Mouse (Mus musculus): ENCODE results near the gene Slc44a2. TPM values are rescaled to one million over a fixed set of nuclear protein-coding genes. Genes with fewer than 3 reads are reported as not detected.

Gene Slc44a2
- polyA plus RNA-seq (2017; shearing (Covaris generic)): 261 TPM

DNA sequence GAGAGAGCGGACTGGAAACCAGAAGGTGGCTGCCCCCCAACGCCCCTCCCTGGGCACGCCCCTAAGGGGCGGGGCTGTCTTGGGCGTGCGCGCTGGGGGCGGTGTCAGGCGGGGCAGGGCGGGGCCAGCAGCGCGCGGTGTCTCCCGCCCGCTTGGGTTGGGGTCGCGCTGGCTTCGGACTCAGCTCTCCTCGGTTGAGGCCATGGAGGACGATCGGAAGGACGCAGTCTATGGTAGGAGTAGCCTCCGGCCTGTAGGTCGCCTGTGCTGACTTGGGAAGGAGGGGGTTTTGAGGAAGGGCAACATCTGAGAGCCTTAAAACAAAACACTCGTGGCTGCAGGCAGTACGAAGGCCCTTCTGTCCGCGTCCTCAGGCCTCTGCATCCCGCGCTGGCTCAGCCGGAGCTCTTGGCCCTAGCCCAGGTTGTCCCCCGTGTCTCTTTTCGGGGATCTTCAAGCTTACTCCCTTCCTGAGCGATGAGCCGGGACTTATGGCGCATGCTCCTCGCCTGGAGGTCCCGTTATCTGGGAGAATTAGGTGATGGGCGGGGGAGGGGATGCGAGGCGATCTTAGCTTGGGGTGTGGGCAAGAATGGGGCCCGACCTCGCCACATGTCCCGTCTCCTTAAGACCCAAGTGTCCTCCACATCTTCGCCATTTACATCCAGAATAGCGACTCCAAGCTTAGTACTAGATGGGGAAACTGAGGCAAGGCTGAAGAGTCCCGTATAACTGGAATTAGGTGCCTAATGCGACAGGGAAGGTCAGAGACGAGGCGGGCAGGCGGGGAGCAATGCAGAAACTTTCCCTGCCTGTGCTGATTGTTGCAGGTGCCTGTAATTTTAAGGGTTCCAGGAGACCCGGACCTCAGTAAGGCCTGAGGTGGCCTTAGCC is at the start of gene Slc44a2:
Slc44a2 (plus strand) TSS at position 80 of the 894 bp plus-strand sequence.

DNA sequence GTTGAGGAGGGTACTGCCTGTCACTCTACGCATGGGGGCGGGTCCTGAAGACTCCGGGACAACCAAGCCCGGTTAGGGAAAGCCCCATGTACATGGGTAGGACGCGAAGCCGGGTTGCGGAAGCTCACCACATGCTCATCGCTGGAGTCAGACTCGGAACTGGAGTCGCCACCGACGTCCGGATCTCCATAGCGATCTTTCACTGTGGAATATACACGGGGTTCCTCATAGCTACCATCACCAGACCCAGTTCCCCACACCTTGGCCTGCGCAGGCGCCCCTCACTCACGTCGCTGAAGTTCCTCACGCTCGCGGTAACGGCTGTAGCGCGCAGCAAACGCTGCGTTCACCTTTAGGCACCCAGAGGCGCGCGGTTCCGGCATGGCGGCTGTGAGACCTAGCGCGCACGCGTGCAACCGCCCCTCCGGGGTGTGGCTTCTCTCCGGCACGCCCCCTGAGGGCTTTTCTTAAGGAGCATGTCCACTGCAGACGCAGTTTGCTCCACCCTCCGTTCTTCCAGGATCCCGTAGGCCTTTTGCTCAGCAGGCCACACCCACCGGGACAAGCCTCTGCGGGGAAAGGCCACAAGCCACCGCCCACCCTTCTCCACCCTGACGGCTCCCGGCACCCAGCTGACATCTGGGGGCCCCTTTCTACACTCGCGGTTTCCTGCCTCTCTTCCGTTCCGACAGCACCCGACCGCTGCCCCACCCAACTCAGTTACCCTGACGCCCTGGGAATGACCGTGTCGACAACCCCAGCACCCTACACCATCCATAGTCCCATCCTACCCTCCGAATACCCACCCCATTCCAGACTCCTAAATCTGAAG is 32.7 kb upstream of the Slc44a2 start, which contains the start of gene Kri1:
Kri1 (minus strand) TSS at position 399 of the 832 bp plus-strand sequence.

DNA sequence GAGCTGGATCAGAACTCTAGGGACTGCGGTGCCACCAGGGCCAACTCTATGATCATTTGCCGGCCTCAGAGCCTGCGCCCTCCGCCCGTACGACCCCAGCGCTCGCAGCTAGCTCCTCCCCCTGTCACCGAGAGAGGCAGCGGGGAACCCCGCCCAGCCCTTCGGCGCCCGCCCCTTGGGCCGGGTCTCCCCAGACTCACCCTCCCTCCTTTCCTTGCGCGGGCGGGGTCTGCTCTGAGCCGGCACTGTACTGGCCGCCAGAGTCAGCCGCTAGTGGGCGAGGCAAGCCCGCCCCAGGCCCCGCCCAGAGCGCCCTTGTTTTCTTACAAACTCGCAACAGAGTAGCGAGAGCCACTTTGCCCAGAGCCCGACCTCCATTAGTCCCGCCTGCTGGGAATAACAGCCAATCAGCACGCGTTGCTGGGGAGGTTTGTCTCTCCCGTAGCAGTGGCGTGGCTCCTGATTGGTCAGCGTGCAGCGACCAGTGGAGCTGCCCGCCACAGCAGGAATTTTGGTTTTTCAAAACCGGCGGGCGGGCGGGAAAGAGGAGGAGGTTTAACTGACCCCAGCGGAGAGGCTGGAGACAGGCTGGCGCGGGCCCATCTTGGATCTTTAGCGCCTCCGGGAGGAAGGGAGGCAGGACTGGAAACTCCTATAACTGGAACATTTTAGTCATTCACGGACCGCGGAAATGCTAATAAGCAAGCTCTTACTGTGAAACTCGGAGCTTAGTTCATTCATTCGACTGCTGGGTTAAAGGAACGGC is 29.3 kb upstream of the Slc44a2 start, which contains the start of gene Cdkn2d:
Cdkn2d (minus strand) TSS at position 386 of the 766 bp plus-strand sequence.

DNA sequence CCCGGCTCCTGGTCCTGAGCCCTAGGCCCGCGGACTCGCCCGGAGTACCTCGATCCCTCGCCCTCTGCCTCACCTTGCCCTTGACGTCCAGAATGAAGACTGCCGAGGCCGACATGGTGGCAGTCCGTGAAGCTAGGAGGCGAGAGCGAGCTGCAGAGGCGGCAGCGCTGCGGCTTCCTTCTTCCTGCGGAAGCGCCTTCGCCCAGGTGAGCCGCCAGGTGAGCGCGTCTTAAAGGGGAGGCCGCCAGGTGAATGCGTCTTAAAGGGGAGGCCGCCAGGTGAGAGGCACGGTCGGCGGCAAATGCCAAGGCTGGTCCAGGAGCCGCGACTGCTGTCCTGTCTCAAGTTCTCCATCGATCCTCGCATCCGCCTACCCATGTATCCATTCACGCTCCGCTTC is 8.4 kb upstream of the Slc44a2 start, which contains the start of gene Ap1m2:
Ap1m2 (minus strand) TSS at position 204 of the 400 bp plus-strand sequence.

DNA sequence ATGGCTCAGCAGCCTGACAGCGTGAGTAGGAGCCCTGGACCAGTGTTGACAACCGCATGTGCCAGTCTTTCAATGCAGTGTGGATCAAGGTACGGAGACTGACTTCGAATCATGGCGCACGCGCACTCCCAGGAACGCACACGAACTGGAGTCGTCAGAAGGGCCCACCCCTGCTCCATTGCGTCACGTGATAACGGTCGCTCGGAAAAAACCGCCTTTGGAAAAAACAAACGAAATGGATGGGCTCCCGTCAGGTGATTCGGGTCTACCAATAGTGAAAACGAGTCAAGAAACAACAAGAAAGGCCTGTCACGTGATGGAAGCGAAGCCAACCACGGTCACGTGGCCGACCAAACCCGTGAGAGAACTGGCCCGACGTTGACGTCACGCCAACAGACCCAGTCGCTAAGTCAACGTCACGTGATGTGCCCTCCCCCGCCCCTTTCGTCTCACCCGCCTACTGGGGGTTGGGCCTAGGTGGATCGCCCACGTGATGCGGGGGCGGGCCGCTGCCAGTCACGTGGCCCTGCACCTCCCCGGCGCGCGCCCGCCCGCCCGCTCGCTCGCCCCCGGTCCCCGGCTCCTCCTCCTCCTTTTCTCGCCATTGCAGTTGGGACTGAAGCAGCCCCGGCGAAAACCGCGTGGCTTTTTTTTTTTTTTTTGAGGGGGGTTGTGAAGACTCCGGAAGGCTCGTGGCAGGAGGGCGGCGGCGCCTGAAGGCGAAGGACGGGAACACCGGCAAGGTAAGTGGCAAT is 47.0 kb downstream of the Slc44a2 start, which contains the start of gene Ilf3:
Ilf3 (plus strand) TSS at position 515 of the 755 bp plus-strand sequence.

Other genes starting within 250 kb of the Slc44a2 start
- not detected for gene Gm49373, start 247.6 kb upstream of the Slc44a2 start, polyA plus RNA-seq (2017; shearing (Covaris generic))
- 47.1 TPM for gene Fdx1l, start 247.1 kb upstream of the Slc44a2 start, polyA plus RNA-seq (2017; shearing (Covaris generic))
- gene Gm38431, start 228.7 kb upstream of the Slc44a2 start, polyA plus RNA-seq (2017; shearing (Covaris generic)): 6.2 TPM
- gene Raver1, start 228.7 kb upstream of the Slc44a2 start, polyA plus RNA-seq (2017; shearing (Covaris generic)): 53.3 TPM
- gene Tyk2, start 189.5 kb upstream of the Slc44a2 start, polyA plus RNA-seq (2017; shearing (Covaris generic)): 65.3 TPM
- 320 TPM for gene Cdc37, start 170.7 kb upstream of the Slc44a2 start, polyA plus RNA-seq (2017; shearing (Covaris generic))
- 3.4 TPM for gene Pde4a, start 155.0 kb upstream of the Slc44a2 start, polyA plus RNA-seq (2017; shearing (Covaris generic))
- 22.5 TPM for gene Keap1, start 81.3 kb upstream of the Slc44a2 start, polyA plus RNA-seq (2017; shearing (Covaris generic))
- 2.5 TPM for gene S1pr5, start 72.3 kb upstream of the Slc44a2 start, polyA plus RNA-seq (2017; shearing (Covaris generic))
- 83.2 TPM for gene Atg4d, start 55.4 kb upstream of the Slc44a2 start, polyA plus RNA-seq (2017; shearing (Covaris generic))
- 30.7 TPM for gene Kri1, start 32.7 kb upstream of the Slc44a2 start, polyA plus RNA-seq (2017; shearing (Covaris generic))
- gene Cdkn2d, start 29.3 kb upstream of the Slc44a2 start, polyA plus RNA-seq (2017; shearing (Covaris generic)): 70.0 TPM
- 2.1 TPM for gene Ap1m2, start 8.4 kb upstream of the Slc44a2 start, polyA plus RNA-seq (2017; shearing (Covaris generic))
- gene Ilf3, start 47.2 kb downstream of the Slc44a2 start, polyA plus RNA-seq (2017; shearing (Covaris generic)): 51.0 TPM
- 54.3 TPM for gene Qtrt1, start 91.1 kb downstream of the Slc44a2 start, polyA plus RNA-seq (2017; shearing (Covaris generic))
- 261 TPM for gene Dnm2, start 104.2 kb downstream of the Slc44a2 start, polyA plus RNA-seq (2017; shearing (Covaris generic))
- gene Tmed1, start 189.6 kb downstream of the Slc44a2 start, polyA plus RNA-seq (2017; shearing (Covaris generic)): 7.8 TPM
- gene AB124611, start 205.5 kb downstream of the Slc44a2 start, polyA plus RNA-seq (2017; shearing (Covaris generic)): 46.1 TPM
- gene Carm1, start 226.2 kb downstream of the Slc44a2 start, polyA plus RNA-seq (2017; shearing (Covaris generic)): 38.3 TPM

All from effector memory CD4-positive, alpha-beta T cell, adult 7 months (primary cell).